Mouse (Mus musculus) megakaryocyte, adult 5-6 weeks (primary cell): ENCODE results near the gene Ndufs3. TPM values are rescaled to one million over a fixed set of nuclear protein-coding genes. Genes with fewer than 3 reads are reported as not detected.

ENCODE experiments used
- ATAC-seq: 2 replicates; pipeline ENCODE4 v1.8.0; 2016; ENCODE audit warnings: mild to moderate bottlenecking, inconsistent platforms; ENCODE audit not compliant: poor library complexity, severe bottlenecking
- total RNA-seq, 2 experiments: library from RNA; stranded (forward) in 1 of 2; stranded (reverse) in 1 of 2; fragments of 153-499, 151-499 nt in 1 of 2; fragments of 221-1000, 200-1000 nt in 1 of 2; gene quantifications; 2 replicates each; pipeline versions ENCODE4 v1.2.3 to v1.2.4; 2015 to 2017

Gene Ndufs3
- total RNA-seq, 2 experiments from 2014 or later, result 70.9 to 119 TPM

- ATAC-seq, result no peak
These were observed 40.4 kb downstream of the Ndufs3 start for GRCm38 (mm10) chr2:90864184-90864583.

- ATAC-seq, result no peak
These were observed 43.1 kb downstream of the Ndufs3 start for GRCm38 (mm10) chr2:90861486-90861885.

- ATAC-seq, result no peak
These were observed 54.2 kb downstream of the Ndufs3 start for GRCm38 (mm10) chr2:90850401-90850800.

GRCm38 (mm10) chr2:90848331-90848730 lies 56.3 kb downstream of the Ndufs3 start:
- no peak for ATAC-seq

- no peak for ATAC-seq
These were observed 57.0 kb downstream of the Ndufs3 start for GRCm38 (mm10) chr2:90847681-90848050.

GRCm38 (mm10) chr2:90846955-90847680 lies 57.5 kb downstream of the Ndufs3 start, which contains the start of gene Mtch2:
Gene Mtch2, plus strand, starts transcription at chr2:90847155.
- ATAC-seq, result peak; percentile 95

GRCm38 (mm10) chr2:90846597-90846954 lies 58.1 kb downstream of the Ndufs3 start:
- ATAC-seq, result peak; percentile 9; the same call in 1 of the 2 replicates

GRCm38 (mm10) chr2:90846171-90846570 lies 58.5 kb downstream of the Ndufs3 start:
- ATAC-seq, result no peak

- ATAC-seq, result no peak
These were observed 59.4 kb downstream of the Ndufs3 start for GRCm38 (mm10) chr2:90845234-90845633.

Other genes starting within 250 kb of the Ndufs3 start
- gene Nup160, start 227.6 kb downstream of the Ndufs3 start, total RNA-seq (2015), result 50.0 and 55.9 TPM in 2 replicates
- gene Nup160, start 227.6 kb downstream of the Ndufs3 start, total RNA-seq (2017), result 40.3 and 41.6 TPM in 2 replicates
- 73.0 and 77.6 TPM in 2 replicates for gene Fnbp4, start 159.5 kb downstream of the Ndufs3 start, total RNA-seq (2015)
- gene Fnbp4, start 159.5 kb downstream of the Ndufs3 start, total RNA-seq (2017), result 119 and 139 TPM in 2 replicates
- gene Agbl2, start 122.1 kb downstream of the Ndufs3 start, total RNA-seq (2015), result not detected in 2 replicates
- gene Agbl2, start 122.1 kb downstream of the Ndufs3 start, total RNA-seq (2017), result not detected in 2 replicates
- gene Mtch2, start 57.7 kb downstream of the Ndufs3 start, total RNA-seq (2015), result 130 and 138 TPM in 2 replicates
- gene Mtch2, start 57.7 kb downstream of the Ndufs3 start, total RNA-seq (2017), result 129 and 168 TPM in 2 replicates
- not detected in 2 replicates for gene C1qtnf4, start 19.0 kb downstream of the Ndufs3 start, total RNA-seq (2015)
- gene C1qtnf4, start 19.0 kb downstream of the Ndufs3 start, total RNA-seq (2017), result not detected in 2 replicates
- gene Kbtbd4, start 87 bp downstream of the Ndufs3 start, total RNA-seq (2015), result 9.1 and 11.3 TPM in 2 replicates
- 9.3 and 14.1 TPM in 2 replicates for gene Kbtbd4, start 87 bp downstream of the Ndufs3 start, total RNA-seq (2017)
- gene Celf1, start 35.6 kb upstream of the Ndufs3 start, total RNA-seq (2015), result 33.7 and 34.7 TPM in 2 replicates
- 31.3 and 34.1 TPM in 2 replicates for gene Celf1, start 35.6 kb upstream of the Ndufs3 start, total RNA-seq (2017)
- 0.46 and 0.47 TPM in 2 replicates for gene Rapsn, start 130.8 kb upstream of the Ndufs3 start, total RNA-seq (2015)
- gene Rapsn, start 130.8 kb upstream of the Ndufs3 start, total RNA-seq (2017), result 0.51 and 1.3 TPM in 2 replicates
- 65.1 and 69.7 TPM in 2 replicates for gene Psmc3, start 149.2 kb upstream of the Ndufs3 start, total RNA-seq (2015)
- 226 TPM in 2 replicates for gene Psmc3, start 149.2 kb upstream of the Ndufs3 start, total RNA-seq (2017)
- 8.4 and 15.6 TPM in 2 replicates for gene Slc39a13, start 165.6 kb upstream of the Ndufs3 start, total RNA-seq (2015)
- 6.5 and 10.9 TPM in 2 replicates for gene Slc39a13, start 165.6 kb upstream of the Ndufs3 start, total RNA-seq (2017)
- gene Spi1, start 177.6 kb upstream of the Ndufs3 start, total RNA-seq (2015), result 348 and 384 TPM in 2 replicates
- 253 and 295 TPM in 2 replicates for gene Spi1, start 177.6 kb upstream of the Ndufs3 start, total RNA-seq (2017)
- gene Mybpc3, start 213.3 kb upstream of the Ndufs3 start, total RNA-seq (2015), result 0.18 and 0.27 TPM in 2 replicates
- gene Mybpc3, start 213.3 kb upstream of the Ndufs3 start, total RNA-seq (2017), result 0.08 and 0.44 TPM in 2 replicates